Mouse (Mus musculus): Measurements from ENCODE around the gene Adh6a. TPM values are rescaled to one million over a fixed set of nuclear protein-coding genes. Genes with fewer than 3 reads are reported as not detected.

Adh6a gene
- total and polyA plus RNA-seq, 3 experiments = not detected

GRCm38 (mm10) chr3:138358856-138359255 lies 45.8 kb downstream of the Adh6a start:
- no peaks in the 10 kb centered on the region for H3K9me3 ChIP-seq (replicated peaks; ENCODE audit: low read length)
- no peak overlapping the region for H3K4me2 ChIP-seq (ENCODE audit: insufficient read depth, low read depth, poor library complexity, severe bottlenecking)
- in situ Hi-C loops (cut with MboI; ENCODE audit: low pct_ligation_motif_present, low pct_unique_long_range_greater_than_20kb, low sequenced_read_pairs) = no loop called here
- no peak for DNase-seq (ENCODE audit: extremely low read depth)
- H3K36me3 ChIP-seq (replicated peaks in 1 of 2; ENCODE audit: control insufficient read depth in 1 of 2, insufficient read depth in 1 of 2, low read length in 1 of 2) = no peaks in the 10 kb centered on the region
- TF ChIP-seq ZNF384 (IDR thresholded peaks at IDR 0.05; ENCODE audit: low read depth, low read length) (no peak), UBTF (IDR thresholded peaks at IDR 0.05; ENCODE audit: low read depth, low read length) (no peak), USF1 (IDR thresholded peaks at IDR 0.05; ENCODE audit: low read depth, low read length) (no peak), ELF1 (IDR thresholded peaks at IDR 0.05; ENCODE audit: low read depth, low read length) (no peak), E2F4 (IDR thresholded peaks at IDR 0.05; ENCODE audit: insufficient replicate concordance, low read depth, low read length) (no peak), MEF2A (IDR thresholded peaks at IDR 0.05; ENCODE audit: borderline replicate concordance, low read depth, low read length) (no peak), GABPA (IDR thresholded peaks at IDR 0.05; ENCODE audit: insufficient replicate concordance, low read depth, low read length) (no peak), CHD2 (IDR thresholded peaks at IDR 0.05; ENCODE audit: low read length) (no peak), MAFK (IDR thresholded peaks at IDR 0.05; ENCODE audit: insufficient replicate concordance, low read length) (no peak), TCF12 (IDR thresholded peaks at IDR 0.05; ENCODE audit: low read depth, low read length) (no peak), RAD21 (IDR thresholded peaks at IDR 0.05; ENCODE audit: low read depth, low read length) (no peak), NRF1 (IDR thresholded peaks at IDR 0.05; ENCODE audit: low read depth, low read length) (no peak), ZKSCAN1 (IDR thresholded peaks at IDR 0.05; ENCODE audit: borderline replicate concordance, low read depth, low read length) (no peak)
- H3K79me2 ChIP-seq (replicated peaks; ENCODE audit: control insufficient read depth, extremely low read depth, insufficient read depth, poor library complexity, severe bottlenecking) = no peaks in the 10 kb centered on the region
- no peak overlapping the region for H3K4me3 ChIP-seq (replicated peaks in 1 of 3; ENCODE audit: low read depth in 2 of 3, low read length in 2 of 3, poor library complexity in 1 of 3)
- no peaks in the 10 kb centered on the region for H3K27me3 ChIP-seq (replicated peaks)
- H3K27ac ChIP-seq (ENCODE audit: insufficient read depth, low read depth) = no peak overlapping the region
- dilution Hi-C loops (cut with MboI; ENCODE audit: extremely low pct_ligation_motif_present, extremely low pct_unique_long_range_greater_than_20kb, low sequenced_read_pairs) = no loop called here
- no peak overlapping the region for H3K9ac ChIP-seq (ENCODE audit: insufficient read depth, low read depth)
- H3K4me1 ChIP-seq (ENCODE audit: control insufficient read depth in 1 of 2, insufficient read depth in 2 of 2) = no peaks in the 10 kb centered on the region

GRCm38 (mm10) chr3:138360721-138361120 lies 47.6 kb downstream of the Adh6a start:
- Histone ChIP-seq H3K79me2 (replicated peaks; ENCODE audit: control insufficient read depth, extremely low read depth, insufficient read depth, poor library complexity, severe bottlenecking) (no peaks in the 10 kb centered on the region), H3K4me2 (ENCODE audit: insufficient read depth, low read depth, poor library complexity, severe bottlenecking) (no peak overlapping the region), H3K4me3 (replicated peaks in 1 of 3; ENCODE audit: low read depth in 2 of 3, low read length in 2 of 3, poor library complexity in 1 of 3) (no peak overlapping the region), H3K27me3 (replicated peaks) (no peaks in the 10 kb centered on the region), H3K27ac (ENCODE audit: insufficient read depth, low read depth) (no peak overlapping the region), H3K4me1 (ENCODE audit: control insufficient read depth in 1 of 2, insufficient read depth in 2 of 2) (no peaks in the 10 kb centered on the region), H3K9ac (ENCODE audit: insufficient read depth, low read depth) (no peak overlapping the region), H3K36me3 (replicated peaks in 1 of 2; ENCODE audit: control insufficient read depth in 1 of 2, insufficient read depth in 1 of 2, low read length in 1 of 2) (no peaks in the 10 kb centered on the region), H3K9me3 (replicated peaks; ENCODE audit: low read length) (no peaks in the 10 kb centered on the region)
- dilution Hi-C loops (cut with MboI; ENCODE audit: extremely low pct_ligation_motif_present, extremely low pct_unique_long_range_greater_than_20kb, low sequenced_read_pairs) = no loop called here
- no peak for TF ChIP-seq HCFC1 (IDR thresholded peaks at IDR 0.05; ENCODE audit: low read depth, low read length)
- no peak for TF ChIP-seq PAX5 (IDR thresholded peaks at IDR 0.05; ENCODE audit: low read length)
- no peak for TF ChIP-seq NRF1 (IDR thresholded peaks at IDR 0.05; ENCODE audit: low read depth, low read length)
- TF ChIP-seq USF2 (conservative IDR thresholded peaks at IDR 0.05; ENCODE audit: low read depth, low read length) = no peak
- no peak for TF ChIP-seq USF1 (IDR thresholded peaks at IDR 0.05; ENCODE audit: low read depth, low read length)
- no peak for DNase-seq (ENCODE audit: extremely low read depth)
- in situ Hi-C loops (cut with MboI; ENCODE audit: low pct_ligation_motif_present, low pct_unique_long_range_greater_than_20kb, low sequenced_read_pairs) = no loop called here
